Mouse (Mus musculus): ENCODE results near the gene Frzb.

DNA sequence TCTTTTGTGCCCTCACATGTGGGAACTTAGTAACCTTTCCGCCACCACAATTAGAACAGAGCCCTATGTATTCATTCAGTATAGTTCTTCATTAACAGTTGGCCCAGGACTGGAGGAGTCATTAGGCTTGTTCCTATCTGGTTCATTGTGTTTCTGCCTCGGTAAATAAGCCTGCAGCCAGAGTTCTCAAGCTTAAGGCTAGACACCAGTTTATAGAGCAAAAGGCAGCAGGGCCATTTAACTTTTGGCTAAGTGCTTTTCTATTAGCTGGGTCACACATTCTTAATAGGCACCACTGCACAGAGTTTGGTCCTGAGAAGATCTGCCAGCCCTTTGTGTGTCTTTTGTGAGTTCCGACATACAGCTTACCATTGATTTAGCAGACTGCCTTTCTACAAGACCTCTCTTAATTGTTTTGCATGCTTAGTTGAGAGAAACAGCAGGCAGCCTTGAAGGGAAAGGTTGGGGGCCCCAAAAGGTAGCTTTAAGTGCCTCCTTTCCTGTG is 48.8 kb downstream of the Frzb start:
- TF ChIP-seq CTCF (IDR thresholded peaks at IDR 0.05; ENCODE audit: extremely low read depth, insufficient read depth, insufficient read length, insufficient replicate concordance) (no peak), POLR2A (IDR thresholded peaks at IDR 0.05; ENCODE audit: low read depth, low read length) (no peak)

All from spleen, adult 2 months (tissue).